Mouse (Mus musculus): ENCODE measurements around the gene Sult2b1. TPM values are rescaled to one million over a fixed set of nuclear protein-coding genes. Genes with fewer than 3 reads are reported as not detected.

Sult2b1 gene
- polyA plus RNA-seq, 1 experiment from 2014 or later = 2.5 TPM

- H3K9ac ChIP-seq = peak overlapping the region; percentile 24; the same call in 1 of the 2 replicates
- peak overlapping the region; percentile 63 for H3K4me3 ChIP-seq
- no peaks in the 10 kb centered on the region for H3K9me3 ChIP-seq
- no peaks in the 10 kb centered on the region for H3K27me3 ChIP-seq
- no peak for ATAC-seq (ENCODE audit: insufficient number of reproducible peaks, insufficient read depth, low FRiP score, low TSS enrichment)
- H3K36me3 ChIP-seq = peaks cover 30% of the 10 kb centered on the region
- peak overlapping the region; percentile 85 for H3K27ac ChIP-seq
- WGBS = under 1% methylated on average over 27 of the region's 27 CpGs
- peaks cover 45% of the 10 kb centered on the region for H3K4me1 ChIP-seq
- peak overlapping the region; percentile 98 for H3K4me2 ChIP-seq (replicated peaks)
Measured at GRCm38 (mm10) chr7:45707375-45707967, 77.0 kb downstream of the Sult2b1 start.

- Histone ChIP-seq H3K9ac (peak overlapping the region; percentile 87), H3K4me2 (replicated peaks) (peak overlapping the region; percentile 98), H3K4me3 (peak overlapping the region; percentile 63), H3K9me3 (no peaks in the 10 kb centered on the region), H3K36me3 (peaks cover 23% of the 10 kb centered on the region), H3K27me3 (no peaks in the 10 kb centered on the region), H3K4me1 (peaks cover 45% of the 10 kb centered on the region), H3K27ac (peak overlapping the region; percentile 85)
- under 1% methylated on average over 45 of the region's 45 CpGs for WGBS
- no peak for ATAC-seq (ENCODE audit: insufficient number of reproducible peaks, insufficient read depth, low FRiP score, low TSS enrichment)
Measured at GRCm38 (mm10) chr7:45706721-45707241, 77.7 kb downstream of the Sult2b1 start.

GRCm38 (mm10) chr7:45705873-45706281 lies 78.6 kb downstream of the Sult2b1 start:
- H3K4me1 ChIP-seq = peaks cover 49% of the 10 kb centered on the region
- no peaks in the 10 kb centered on the region for H3K9me3 ChIP-seq
- 2% methylated on average over 7 of the region's 7 CpGs for WGBS
- H3K9ac ChIP-seq = peak overlapping the region; percentile 87
- H3K36me3 ChIP-seq = peaks cover 14% of the 10 kb centered on the region
- H3K27me3 ChIP-seq = no peaks in the 10 kb centered on the region
- peak overlapping the region; percentile 85 for H3K27ac ChIP-seq
- H3K4me2 ChIP-seq (replicated peaks) = peak overlapping the region; percentile 98
- ATAC-seq (ENCODE audit: insufficient number of reproducible peaks, insufficient read depth, low FRiP score, low TSS enrichment) = no peak
- H3K4me3 ChIP-seq = peak overlapping the region; percentile 63

- H3K4me3 ChIP-seq = peak overlapping the region; percentile 63
- WGBS = under 1% methylated on average over 21 of the region's 21 CpGs
- peak overlapping the region; percentile 87; the same call in 1 of the 2 replicates for H3K9ac ChIP-seq
- peaks cover 10% of the 10 kb centered on the region for H3K36me3 ChIP-seq
- ATAC-seq (ENCODE audit: insufficient number of reproducible peaks, insufficient read depth, low FRiP score, low TSS enrichment) = no peak
- no peaks in the 10 kb centered on the region for H3K9me3 ChIP-seq
- H3K27ac ChIP-seq = peak overlapping the region; percentile 85
- peak overlapping the region; percentile 98 for H3K4me2 ChIP-seq (replicated peaks)
- peaks cover 50% of the 10 kb centered on the region for H3K4me1 ChIP-seq
- H3K27me3 ChIP-seq = peaks cover 3% of the 10 kb centered on the region
Measured at GRCm38 (mm10) chr7:45705443-45705864, 79.0 kb downstream of the Sult2b1 start.

GRCm38 (mm10) chr7:45704730-45705442 lies 79.6 kb downstream of the Sult2b1 start, which contains the start of gene Dbp:
Dbp (plus strand) TSS chr7:45705088.
- WGBS = under 1% methylated on average over 36 of the region's 36 CpGs
- H3K27me3 ChIP-seq = peaks cover 9% of the 10 kb centered on the region
- peak within 1 kb of the TSS; percentile 98 for H3K4me2 ChIP-seq (replicated peaks)
- peaks cover 56% of the 10 kb centered on the region for H3K4me1 ChIP-seq
- H3K9ac ChIP-seq = peak within 1 kb of the TSS; percentile 87
- no peaks in the 10 kb centered on the region for H3K9me3 ChIP-seq
- peak within 1 kb of the TSS; percentile 63 for H3K4me3 ChIP-seq
- H3K27ac ChIP-seq = peak within 1 kb of the TSS; percentile 85
- ATAC-seq (ENCODE audit: insufficient number of reproducible peaks, insufficient read depth, low FRiP score, low TSS enrichment) = peak; percentile 84
- peaks cover 4% of the 10 kb centered on the region; the same call in 1 of the 2 replicates for H3K36me3 ChIP-seq

- Histone ChIP-seq H3K4me2 (replicated peaks) (peak overlapping the region; percentile 98), H3K27me3 (peaks cover 17% of the 10 kb centered on the region), H3K27ac (peak overlapping the region; percentile 85), H3K4me3 (peak overlapping the region; percentile 43), H3K4me1 (peaks cover 57% of the 10 kb centered on the region), H3K36me3 (no peaks in the 10 kb centered on the region), H3K9ac (peak overlapping the region; percentile 15), H3K9me3 (no peaks in the 10 kb centered on the region)
- WGBS = under 1% methylated on average over 13 of the region's 13 CpGs
- 0 out of 2 replicates have a peak, but pooled peaks have one; percentile 11 for ATAC-seq (ENCODE audit: insufficient number of reproducible peaks, insufficient read depth, low FRiP score, low TSS enrichment)
Measured at GRCm38 (mm10) chr7:45704046-45704559, 80.4 kb downstream of the Sult2b1 start.

- H3K9me3 ChIP-seq = no peaks in the 10 kb centered on the region
Measured at GRCm38 (mm10) chr7:45703521-45704033, 80.9 kb downstream of the Sult2b1 start.

GRCm38 (mm10) chr7:45702809-45703520 lies 81.5 kb downstream of the Sult2b1 start:
- no peak for ATAC-seq (ENCODE audit: insufficient number of reproducible peaks, insufficient read depth, low FRiP score, low TSS enrichment)
- WGBS = 91% methylated on average over 17 of the region's 17 CpGs

More at GRCm38 (mm10) chr7:45703521-45704033, 80.9 kb downstream of the Sult2b1 start:
- whole genome bisulfite sequencing = 45% methylated on average over 12 of the region's 12 CpGs
- Histone ChIP-seq H3K9ac (peak overlapping the region; percentile 40; the same call in 1 of the 2 replicates), H3K4me1 (peaks cover 52% of the 10 kb centered on the region), H3K4me2 (replicated peaks) (peak overlapping the region; percentile 98), H3K4me3 (peak overlapping the region; percentile 43), H3K36me3 (no peaks in the 10 kb centered on the region), H3K27me3 (peaks cover 22% of the 10 kb centered on the region), H3K27ac (peak overlapping the region; percentile 85)
- ATAC-seq (ENCODE audit: insufficient number of reproducible peaks, insufficient read depth, low FRiP score, low TSS enrichment) = no peak

GRCm38 (mm10) chr7:45702316-45702715 lies 82.2 kb downstream of the Sult2b1 start:
- H3K4me2 ChIP-seq (replicated peaks) = 0 out of 2 replicates have a peak overlapping the region, but pooled peaks have one; percentile 3

More at GRCm38 (mm10) chr7:45702809-45703520, 81.5 kb downstream of the Sult2b1 start:
- no peak overlapping the region for H3K4me3 ChIP-seq
- H3K27ac ChIP-seq = 0 out of 2 replicates have a peak overlapping the region, but pooled peaks have one; percentile 85
- H3K27me3 ChIP-seq = peaks cover 26% of the 10 kb centered on the region
- H3K9ac ChIP-seq = 0 out of 2 replicates have a peak overlapping the region, but pooled peaks have one; percentile 40
- H3K9me3 ChIP-seq = no peaks in the 10 kb centered on the region
- peak overlapping the region; percentile 98 for H3K4me2 ChIP-seq (replicated peaks)
- peaks cover 46% of the 10 kb centered on the region for H3K4me1 ChIP-seq
- no peaks in the 10 kb centered on the region for H3K36me3 ChIP-seq

GRCm38 (mm10) chr7:45701607-45702006 lies 82.9 kb downstream of the Sult2b1 start:
- 83% methylated on average over 11 of the region's 11 CpGs for WGBS
- Histone ChIP-seq H3K27me3 (peaks cover 26% of the 10 kb centered on the region), H3K27ac (no peak overlapping the region), H3K9me3 (no peaks in the 10 kb centered on the region), H3K36me3 (no peaks in the 10 kb centered on the region), H3K4me2 (replicated peaks) (peak overlapping the region; percentile 89), H3K9ac (0 out of 2 replicates have a peak overlapping the region, but pooled peaks have one; percentile 27), H3K4me3 (peak overlapping the region; percentile 43), H3K4me1 (peaks cover 34% of the 10 kb centered on the region)
- no peak for ATAC-seq (ENCODE audit: insufficient number of reproducible peaks, insufficient read depth, low FRiP score, low TSS enrichment)

More at GRCm38 (mm10) chr7:45702316-45702715, 82.2 kb downstream of the Sult2b1 start:
- Histone ChIP-seq H3K4me3 (no peak overlapping the region), H3K27ac (no peak overlapping the region), H3K9me3 (no peaks in the 10 kb centered on the region), H3K36me3 (no peaks in the 10 kb centered on the region), H3K4me1 (peaks cover 39% of the 10 kb centered on the region), H3K27me3 (peaks cover 26% of the 10 kb centered on the region), H3K9ac (no peak overlapping the region)
- no peak for ATAC-seq (ENCODE audit: insufficient number of reproducible peaks, insufficient read depth, low FRiP score, low TSS enrichment)
- 93% methylated on average over 11 of the region's 11 CpGs for WGBS
